Mouse (Mus musculus): ENCODE results near the gene Pdia2.

The Pdia2 gene

DNA sequence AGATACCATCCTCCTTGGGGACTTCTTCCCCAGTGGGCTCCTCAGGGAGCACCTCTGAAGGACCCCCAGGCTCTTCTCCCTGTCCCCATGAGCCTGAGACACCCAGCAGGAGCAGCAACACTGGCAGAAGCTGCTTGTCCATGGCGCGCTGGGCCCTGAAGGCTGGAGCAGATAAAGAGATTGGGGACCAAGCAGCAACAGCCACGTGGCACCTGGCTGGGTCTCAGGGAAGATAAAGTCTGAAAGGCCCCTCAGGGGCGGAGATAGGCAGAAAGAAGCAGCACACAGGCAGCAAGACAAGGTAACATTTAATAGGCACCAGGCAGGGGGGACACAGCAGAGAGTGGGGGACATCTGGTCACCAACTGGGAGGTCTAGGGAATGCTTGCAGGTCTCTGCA, at the start of gene Pdia2:
TSS of gene Pdia2 (minus strand) at position 196 of the 400 bp plus-strand sequence.
- no peak for DNase-seq (ENCODE audit: low spot score in 2 of 2)

DNA sequence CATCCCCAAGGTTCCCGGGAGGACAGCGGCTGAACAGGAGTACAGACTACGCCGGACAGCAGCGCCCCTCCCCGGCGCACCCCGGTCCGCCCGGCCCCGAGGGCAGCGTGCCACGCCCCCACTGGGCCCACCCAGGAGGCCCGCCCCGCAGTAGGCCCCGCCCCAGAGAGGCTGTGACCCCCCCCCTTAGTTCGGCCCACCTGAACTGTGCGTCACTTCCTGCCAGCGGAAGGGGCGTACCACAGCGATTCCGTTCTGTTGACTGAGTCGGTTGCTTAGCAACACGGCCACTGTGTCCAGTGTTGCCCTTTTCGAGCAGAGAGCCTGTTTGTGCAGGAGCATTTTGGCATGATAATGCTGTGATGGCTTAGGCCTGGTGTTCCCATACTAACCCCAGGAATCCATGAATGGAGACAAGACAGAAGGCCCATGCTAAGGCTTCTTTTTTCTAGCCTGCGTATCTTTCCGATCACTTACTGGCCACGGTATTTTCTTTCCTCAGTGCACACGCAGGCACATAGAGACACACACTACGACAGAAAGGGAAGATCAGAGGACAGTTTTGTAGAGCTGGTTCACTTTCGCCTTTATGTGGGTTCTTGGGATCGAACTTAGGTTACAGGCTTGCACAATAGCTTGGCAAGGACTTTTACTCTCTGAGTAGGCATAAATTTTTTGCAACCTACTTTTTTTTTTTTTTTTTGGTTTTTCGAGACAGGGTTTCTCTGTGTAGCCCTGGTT, 45.4 kb upstream of the Pdia2 start, which contains the start of gene Fam234a:
TSS of gene Fam234a (minus strand) at position 142 of the 741 bp plus-strand sequence.
- peak; percentile 65 to 79 for DNase-seq (ENCODE audit: low spot score in 2 of 2)

DNA sequence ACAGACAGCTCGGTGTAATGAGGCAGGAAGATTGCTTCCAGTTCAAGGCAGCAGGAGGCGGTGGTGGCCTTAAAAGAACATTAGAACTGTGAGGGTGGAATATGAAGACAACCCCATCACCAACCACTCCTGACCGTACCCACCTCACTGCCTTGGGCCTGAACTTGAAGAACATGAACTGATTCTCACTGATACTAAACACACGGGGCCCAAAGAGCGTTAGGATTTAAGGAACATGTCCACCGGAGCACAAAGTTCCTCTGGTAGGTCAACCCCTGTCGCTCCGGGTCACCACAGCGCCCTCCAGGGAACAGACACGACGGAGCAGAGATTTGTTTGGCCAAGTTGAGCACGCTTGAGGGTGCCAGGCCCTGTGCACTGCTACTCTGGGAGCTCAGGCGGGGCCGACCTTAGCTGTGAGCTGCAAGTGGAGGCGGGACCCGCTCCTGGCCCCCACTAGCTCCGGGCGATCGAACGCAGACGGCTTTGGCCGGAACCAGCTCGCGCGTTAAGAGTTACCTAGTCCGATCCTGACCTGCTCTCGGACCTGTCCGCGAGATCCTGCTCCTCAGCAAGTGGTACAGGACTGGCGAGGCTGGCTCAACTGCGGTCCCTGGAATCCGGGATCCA, 44.7 kb upstream of the Pdia2 start:
- DNase-seq (ENCODE audit: low spot score in 2 of 2): no peak

DNA sequence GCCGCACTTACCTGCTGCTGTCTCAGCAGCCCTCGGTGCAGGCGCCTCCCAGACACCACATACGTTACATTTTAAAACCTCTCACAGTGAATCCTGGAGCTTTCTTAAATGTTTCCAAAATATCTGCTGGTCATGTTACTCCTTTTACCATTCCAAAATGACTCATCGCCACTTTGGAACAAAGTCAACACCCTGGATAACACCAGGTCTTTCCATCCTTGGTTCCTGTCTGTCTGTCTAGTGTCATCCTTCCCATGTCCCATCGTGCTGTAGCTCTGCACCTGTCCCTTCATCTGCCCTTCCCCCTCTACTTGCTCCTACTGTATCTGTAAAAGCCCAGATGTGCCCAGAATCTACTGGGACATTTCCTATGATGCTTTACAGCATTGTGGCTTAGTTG, 42.1 kb upstream of the Pdia2 start:
- no peak for DNase-seq (ENCODE audit: low spot score in 2 of 2)

DNA sequence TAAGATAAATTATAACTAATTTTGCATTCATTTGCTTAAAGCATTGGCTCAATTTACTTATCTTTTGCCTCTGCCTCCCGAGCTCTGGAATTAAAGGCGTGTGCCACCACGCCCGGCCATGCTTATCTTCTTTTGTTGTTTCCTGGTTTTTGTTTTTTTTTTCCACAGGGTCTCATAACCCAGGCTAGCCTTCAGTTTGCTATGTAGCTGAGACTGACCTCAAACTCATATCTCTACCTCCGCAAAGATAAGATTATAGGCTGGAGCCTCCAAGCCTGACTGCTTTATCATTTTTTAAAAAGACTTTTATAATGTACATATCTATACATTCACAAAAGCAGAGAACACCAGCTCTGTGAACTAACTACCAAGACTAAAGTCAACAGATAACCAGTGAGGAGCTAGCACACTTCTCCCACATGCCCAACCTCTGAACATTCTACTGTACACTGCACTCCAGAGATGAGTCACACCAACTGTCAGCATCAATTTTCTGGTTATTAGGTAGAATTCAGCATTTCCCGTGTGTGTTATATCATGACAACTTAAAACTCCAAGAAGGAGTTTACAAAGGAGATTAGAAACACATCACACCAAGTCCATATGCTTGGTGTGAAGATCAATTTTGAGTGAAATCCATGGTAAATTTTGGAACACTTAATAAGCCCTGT, 41.4 kb upstream of the Pdia2 start:
- no peak for DNase-seq (ENCODE audit: low spot score in 2 of 2)

DNA sequence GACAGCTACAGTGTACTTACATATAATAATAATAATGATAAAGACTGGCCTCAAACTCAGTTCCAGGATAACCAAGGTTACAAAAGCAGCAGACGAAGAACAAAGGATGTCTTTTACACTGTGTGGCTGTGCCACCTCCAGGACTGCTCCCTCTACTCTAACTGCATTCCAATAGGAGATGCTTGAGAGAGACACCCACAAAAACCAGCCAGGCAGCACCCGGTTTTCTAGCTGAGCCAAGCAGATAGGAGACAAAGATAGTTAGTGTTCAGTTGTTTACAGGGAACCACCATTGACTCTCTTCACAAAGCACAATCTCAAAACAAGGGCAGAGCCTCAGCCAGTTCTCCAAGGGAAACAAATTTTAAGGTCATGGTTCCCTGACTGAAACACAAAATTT, 40.7 kb upstream of the Pdia2 start:
- no peak for DNase-seq (ENCODE audit: low spot score in 2 of 2)

DNA sequence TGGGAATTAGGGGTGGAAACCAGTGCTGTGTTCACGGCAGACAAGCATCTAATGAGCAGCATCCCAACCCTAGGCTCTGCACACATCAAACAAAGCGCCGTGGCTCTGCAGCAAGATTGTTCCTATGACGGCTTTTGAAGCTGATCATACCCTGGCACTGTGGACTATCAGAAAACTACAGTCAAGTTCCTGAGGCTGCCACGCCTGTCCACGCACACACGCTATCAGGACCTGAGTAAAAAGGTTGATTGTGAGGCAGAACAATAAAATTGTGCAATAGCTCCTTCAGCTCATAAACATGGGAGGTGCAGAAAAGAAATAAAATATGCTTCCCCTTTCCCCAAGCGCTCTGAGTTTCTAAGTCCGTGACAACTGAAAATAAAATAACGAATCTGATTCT, 38.8 kb upstream of the Pdia2 start:
- no peak for DNase-seq (ENCODE audit: low spot score in 2 of 2)

DNA sequence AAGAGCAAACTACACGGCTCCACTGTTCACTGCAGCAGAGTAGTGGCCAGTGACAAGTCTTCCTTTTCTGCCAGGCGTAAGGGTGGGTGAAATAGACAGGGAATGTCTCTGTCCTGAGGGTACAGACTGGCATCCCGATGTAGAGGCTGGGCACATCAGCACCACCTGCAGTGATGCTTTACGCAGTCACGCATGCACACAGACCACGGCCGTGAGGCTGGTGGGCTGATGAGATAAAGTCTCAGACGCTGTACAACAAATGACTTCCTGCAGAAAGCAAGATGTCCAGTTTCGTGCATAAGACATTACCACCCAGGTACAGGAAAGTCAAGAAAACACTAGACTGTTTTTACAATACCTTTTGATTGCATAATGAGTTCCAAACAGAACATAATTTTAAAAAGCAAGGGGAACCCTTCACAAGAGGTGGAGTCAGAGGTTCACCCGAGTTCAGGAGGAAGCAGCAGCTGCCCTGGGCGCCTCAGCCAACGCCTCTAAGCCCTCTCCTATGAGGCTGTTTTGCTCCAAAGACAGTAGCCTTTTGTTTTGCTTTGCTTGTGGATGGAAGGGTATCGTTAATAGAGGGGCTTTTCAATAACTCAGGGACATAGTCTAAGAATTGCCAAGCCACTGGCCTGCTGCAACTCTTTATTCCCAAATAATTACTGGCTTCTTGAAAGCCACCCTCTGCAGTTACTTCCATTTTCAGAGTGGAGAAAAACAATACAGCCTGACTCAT, 36.4 kb upstream of the Pdia2 start:
- DNase-seq (ENCODE audit: low spot score in 2 of 2): no peak

DNA sequence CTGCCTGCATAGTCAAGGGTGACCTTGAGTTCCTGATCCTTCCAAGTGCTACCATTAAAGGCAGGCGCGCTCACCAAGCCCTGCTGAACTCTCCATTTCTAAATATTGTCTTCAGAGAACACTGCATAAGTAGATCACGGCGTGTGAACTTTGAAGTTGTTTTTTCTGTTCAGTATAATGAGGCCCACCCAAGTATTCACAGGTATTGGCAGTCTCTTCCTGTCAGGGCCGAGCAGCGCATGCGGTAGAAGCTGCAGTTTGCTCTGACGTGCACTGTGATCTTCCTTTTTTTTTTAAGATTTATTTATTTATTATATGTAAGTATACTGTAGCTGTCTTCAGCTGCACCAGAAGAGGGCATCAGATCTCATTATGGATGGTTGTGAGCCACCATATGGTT, 35.5 kb upstream of the Pdia2 start:
- no peak for DNase-seq (ENCODE audit: low spot score in 2 of 2)

DNA sequence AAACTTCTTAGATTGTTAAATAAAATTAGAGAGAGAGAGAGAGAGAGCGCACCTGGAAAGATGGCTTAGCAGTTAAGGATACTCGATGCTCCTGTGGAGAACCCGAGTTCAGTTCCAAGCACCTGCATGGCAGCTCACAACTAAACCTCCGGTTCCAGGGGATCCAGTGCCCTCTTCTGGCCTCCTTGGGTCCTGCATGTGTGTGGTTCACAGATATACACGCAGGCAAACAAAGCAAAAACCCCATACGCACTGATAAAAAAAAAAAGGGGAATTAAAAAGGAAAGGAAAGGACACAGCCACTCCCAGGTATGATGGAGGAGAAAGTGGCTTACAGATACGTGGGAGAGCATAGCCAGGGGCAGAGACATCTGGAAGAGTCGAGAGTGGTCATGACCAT, 34.0 kb upstream of the Pdia2 start:
- DNase-seq (ENCODE audit: low spot score in 2 of 2): no peak

DNA sequence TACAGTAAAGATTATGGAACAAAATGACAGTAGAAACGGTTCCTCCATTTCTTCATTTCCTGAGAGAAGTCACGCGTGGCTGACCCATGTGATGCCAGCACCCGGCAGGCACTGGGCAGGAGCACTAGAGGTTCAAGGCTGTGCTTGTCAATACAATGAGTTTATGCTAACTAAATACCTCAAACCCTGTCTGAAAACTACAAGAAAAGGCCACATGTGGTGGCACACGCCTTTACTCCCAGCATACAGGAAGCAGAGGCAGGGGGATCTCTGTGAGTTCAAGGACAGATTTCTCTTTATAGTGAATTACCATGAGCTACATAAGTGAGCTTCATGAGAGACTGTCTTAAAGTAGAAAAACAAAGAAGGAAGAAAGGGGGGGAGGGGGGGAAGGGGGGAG, 32.3 kb upstream of the Pdia2 start:
- DNase-seq (ENCODE audit: low spot score in 2 of 2): no peak

DNA sequence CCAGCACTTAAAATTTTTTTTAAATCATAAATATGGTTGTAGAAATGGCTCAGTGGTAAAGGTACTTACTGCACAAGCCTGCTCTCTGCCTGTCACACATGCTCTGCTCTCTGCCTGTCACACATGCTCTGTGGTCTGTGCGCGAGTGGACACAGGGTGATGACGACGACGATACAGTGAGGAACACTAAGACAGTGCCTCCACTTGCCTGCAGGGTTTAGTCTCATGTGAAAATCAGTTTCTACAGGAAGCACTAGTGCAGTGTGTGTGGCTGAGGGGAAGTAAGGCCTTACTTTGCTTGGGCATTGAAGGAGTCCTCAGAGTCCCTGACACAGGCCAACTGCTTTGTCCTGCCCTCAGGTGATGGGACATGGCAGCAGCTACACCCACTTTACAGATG, 30.9 kb upstream of the Pdia2 start:
- no peak for DNase-seq (ENCODE audit: low spot score in 2 of 2)

DNA sequence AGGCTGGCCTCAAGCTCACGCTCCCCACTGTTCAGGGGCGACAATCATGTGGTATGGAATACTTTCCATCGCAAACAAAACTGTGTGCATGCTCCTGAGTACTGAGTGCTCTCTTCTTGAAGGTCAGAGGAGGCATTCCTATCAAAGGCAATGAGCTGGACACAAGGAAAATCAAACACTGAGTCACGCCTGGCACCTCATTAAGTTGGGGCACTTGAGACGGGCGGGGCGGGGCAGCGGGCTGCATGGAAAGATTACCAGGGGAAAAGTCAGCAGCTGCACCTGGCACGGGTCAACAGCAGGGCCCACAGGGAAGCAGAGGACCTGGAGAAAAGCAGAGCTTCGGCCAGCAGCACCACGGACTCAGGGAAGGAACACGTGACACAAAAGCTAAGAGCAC, 26.3 kb upstream of the Pdia2 start:
- DNase-seq (ENCODE audit: low spot score in 2 of 2): no peak

DNA sequence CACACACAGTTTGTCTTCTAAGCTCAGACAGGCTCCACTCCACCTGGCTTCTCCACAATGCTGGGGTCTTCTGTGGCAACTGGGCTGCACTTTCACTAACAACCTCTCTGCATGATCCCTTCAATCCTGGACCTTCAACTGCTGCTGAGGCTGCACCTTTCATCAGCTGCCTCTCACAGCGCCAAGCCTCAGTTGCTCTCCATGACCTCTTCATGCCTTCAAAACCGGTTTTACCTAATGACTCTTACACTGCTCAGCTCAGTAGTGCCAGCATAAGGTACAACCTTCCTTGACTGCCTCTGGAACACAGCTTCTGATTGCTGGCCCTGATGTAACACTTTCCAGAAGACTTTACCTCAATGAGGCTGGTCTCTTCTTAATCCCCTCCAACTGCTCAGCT, 22.6 kb upstream of the Pdia2 start:
- DNase-seq (ENCODE audit: low spot score in 2 of 2): no peak

DNA sequence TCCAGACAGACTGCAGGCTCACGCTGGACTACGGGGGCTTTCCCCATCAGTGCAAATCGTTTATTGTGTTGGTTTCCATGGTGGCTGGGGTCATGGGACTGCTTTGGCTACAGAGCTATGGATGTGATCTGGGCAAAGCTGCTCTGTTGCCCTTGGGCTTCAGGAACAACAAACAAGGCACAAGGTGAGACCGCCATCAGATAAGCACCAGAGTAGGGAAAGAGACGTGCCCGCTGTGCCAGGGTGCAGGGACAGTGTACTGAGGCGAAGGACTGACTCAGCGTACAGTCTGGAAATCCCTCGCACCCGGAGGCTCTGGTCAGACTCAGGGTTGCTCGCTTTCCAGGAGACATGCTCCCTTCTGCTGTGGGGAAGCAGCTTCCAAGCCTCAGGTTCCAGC, 13.8 kb upstream of the Pdia2 start:
- no peak for DNase-seq (ENCODE audit: low spot score in 2 of 2)

DNA sequence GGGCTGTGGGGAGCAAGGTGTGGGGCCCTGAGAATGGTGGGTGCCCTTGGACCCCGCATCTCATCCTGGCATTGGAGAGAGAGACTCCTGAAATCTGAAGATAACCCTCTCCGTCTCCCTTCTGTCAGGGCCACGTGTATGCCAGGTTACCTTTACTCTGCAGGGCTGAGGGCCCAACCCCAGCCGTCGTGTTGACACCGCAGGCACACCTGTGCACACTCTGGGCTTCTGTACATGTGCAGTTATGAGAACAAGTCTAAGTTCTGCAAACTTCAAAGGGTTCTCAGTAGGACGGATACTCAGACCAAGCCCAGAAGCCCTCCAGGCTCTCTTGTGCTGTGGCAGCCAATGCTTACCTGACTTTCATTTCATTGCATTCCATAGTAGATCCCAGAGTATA, 13.4 kb upstream of the Pdia2 start:
- DNase-seq (ENCODE audit: low spot score in 2 of 2): no peak

DNA sequence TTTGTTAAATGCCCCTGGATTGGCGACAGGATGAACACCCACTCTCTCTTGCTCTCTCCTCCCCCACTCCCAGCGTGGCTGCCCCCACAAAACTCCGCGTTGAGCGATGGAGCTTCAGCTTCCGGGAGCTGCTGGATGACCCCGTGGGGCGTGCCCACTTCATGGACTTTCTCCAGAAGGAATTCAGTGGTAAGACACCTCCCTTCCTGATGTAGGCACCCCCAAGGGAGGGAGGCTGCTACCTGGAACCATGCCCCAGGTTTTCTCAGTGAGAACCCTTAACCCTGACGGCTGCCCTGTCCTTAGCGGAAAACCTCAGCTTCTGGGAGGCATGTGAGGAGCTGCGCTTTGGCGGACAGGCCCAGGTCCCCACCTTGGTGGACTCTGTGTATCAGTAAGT, 8.8 kb upstream of the Pdia2 start, which contains the start of gene Arhgdig:
TSS of gene Arhgdig (minus strand) at position 101 of the 400 bp plus-strand sequence.
- DNase-seq (ENCODE audit: low spot score in 2 of 2): no peak

DNA sequence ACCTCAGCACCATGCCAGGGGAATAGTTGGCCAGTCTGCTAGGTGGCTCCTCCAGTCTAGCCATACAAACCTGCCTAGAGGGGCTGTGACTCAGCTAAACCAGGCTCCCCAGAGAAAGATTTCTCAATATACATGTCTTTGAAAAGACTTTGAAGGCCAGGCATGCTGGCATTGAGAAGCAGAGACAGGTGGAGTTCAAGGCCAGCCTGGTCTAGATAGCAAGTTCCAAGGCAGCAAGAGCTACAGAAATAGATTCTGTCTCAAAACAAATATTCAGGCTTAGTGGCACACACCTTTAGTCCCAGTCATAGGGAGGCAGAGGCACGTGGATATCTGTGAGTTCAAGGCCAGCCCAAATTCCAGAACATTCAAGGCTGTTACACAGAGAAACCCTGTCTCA, 7.5 kb upstream of the Pdia2 start:
- no peak for DNase-seq (ENCODE audit: low spot score in 2 of 2)

DNA sequence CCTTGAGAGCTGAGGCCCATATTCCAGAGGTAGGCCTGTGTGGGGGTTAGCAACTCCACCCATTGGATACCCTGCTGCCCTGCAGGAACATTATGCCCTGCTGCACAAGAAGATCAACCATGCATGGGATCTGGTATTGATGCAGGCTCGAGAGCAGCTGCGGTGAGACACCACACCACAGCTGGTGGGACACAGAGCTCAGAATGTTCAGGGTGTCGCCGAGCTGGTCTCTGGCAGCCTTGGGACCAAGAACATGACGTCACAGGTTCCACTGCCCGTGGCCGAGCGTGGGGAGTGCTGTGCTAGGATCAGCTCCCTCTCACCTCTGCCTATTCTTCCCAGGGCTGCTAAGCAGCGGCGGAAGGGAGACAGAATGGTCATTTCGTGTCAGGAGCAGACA, 5.9 kb upstream of the Pdia2 start:
- DNase-seq (ENCODE audit: low spot score in 2 of 2): no peak

DNA sequence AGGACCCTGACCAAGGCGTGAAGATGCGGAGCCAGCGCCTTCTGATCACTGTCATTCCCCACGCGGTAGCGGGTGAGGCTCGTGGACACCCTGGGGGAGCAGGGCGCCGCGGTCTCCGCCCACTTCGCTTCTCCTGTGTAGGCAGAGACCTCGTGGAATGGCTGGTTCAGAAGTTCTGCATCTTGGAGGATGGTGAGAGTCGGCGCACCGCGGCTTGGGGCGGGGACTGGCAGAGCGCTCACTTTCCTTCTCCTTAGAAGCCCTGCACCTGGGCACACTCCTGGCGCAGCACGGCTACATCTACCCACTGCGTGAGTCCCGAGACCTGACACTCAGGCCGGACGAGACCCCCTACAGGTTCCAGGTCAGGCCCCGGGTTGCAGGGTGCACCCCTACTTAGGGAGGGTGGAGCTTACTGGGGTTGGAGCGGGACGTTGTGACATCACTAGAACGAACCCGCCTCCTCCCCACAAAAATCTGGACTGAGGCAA, 4.5 kb upstream of the Pdia2 start:
- peak; percentile 48 for DNase-seq (ENCODE audit: low spot score in 2 of 2)

DNA sequence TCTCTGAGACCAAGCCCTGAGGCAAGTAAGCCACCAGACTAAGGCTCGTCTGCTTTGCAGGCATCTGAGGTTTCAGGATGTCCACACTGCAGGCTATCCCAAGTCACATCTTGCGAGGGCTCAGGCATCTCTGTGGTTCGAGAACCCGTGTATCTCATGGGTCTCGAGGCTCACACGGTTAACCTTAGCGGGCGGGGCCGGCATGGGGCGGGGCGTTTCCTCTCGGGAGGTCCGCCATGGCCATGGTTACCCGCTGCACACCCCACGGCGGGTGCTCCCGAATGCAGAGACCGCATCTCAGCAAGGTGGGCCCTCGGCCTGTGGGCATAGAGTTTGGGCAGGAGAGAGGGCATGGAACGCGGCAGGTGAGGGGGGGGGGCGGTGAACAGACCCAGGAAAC, 3.9 kb upstream of the Pdia2 start, which contains the start of gene Rgs11:
TSS of gene Rgs11 (plus strand) at position 215 of the 400 bp plus-strand sequence.
- no peak for DNase-seq (ENCODE audit: low spot score in 2 of 2)

DNA sequence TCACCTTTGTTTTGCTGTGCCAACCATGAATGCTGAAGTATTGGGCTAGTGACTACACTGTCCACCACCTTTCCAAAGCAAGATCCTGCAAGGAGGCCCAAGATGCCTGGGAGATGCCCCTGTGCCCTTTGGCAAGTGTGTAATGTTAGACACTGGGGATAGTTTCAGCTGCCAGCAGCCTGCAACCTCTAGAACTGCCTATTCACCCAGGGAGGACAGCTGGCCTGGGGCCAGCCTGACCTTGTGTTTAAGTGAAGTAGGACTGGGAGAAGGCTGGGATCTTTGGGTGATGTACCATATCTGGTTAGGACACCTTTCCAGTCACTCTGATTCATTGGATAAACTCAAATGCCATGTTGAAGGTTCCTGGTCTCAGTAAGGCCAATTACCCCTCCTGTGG, 3.1 kb upstream of the Pdia2 start:
- no peak for DNase-seq (ENCODE audit: low spot score in 2 of 2)

All from frontal cortex, postnatal 25 days (tissue).